Mouse (Mus musculus): ENCODE results near the gene Rad23b.

GRCm38 (mm10) chr4:55415864-55416263 is 66.0 kb downstream of the Rad23b start:
- TF ChIP-seq CTCF (IDR thresholded peaks at IDR 0.05; ENCODE audit: insufficient read depth, low read depth, low read length) (no peak), POLR2A (IDR thresholded peaks at IDR 0.05; ENCODE audit: insufficient read depth, low read depth, low read length) (no peak)
